Mouse (Mus musculus): ENCODE data around the gene Eef2k.
A peak's percentile ranks its signal among the peaks of the same experiment; 100 is the strongest.

Eef2k gene

GRCm38 (mm10) chr7:120844689-120845088, 2.1 kb downstream of the Eef2k start:
- DNase-seq (ENCODE audit: low spot score in 2 of 2) = no peak

- no peak for DNase-seq (ENCODE audit: low spot score in 2 of 2)
These were observed 6.3 kb downstream of the Eef2k start for GRCm38 (mm10) chr7:120848831-120849512.

- no peak for DNase-seq (ENCODE audit: low spot score in 2 of 2)
These were observed 7.5 kb downstream of the Eef2k start for GRCm38 (mm10) chr7:120850165-120850564.

DNA sequence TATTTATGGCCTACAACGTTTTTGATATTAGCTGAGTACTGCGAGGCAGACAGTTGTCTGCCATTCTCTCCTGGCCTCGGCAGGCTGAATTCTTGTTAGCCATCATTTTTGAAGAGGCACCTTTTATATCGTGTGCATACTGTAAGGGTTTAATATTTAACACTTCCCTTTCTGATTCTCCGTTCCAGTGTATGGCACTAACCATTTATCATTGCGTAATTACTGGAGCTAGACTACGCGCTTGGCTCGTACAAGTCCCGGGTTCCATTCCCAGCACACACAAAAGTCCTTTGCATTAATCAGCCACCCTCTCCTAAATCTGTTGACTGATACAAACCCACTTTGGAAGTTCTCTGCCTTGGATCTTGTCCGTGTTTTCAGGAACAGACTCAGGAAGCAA, 17.2 kb downstream of the Eef2k start:
- DNase-seq (ENCODE audit: low spot score in 2 of 2) = no peak

DNA sequence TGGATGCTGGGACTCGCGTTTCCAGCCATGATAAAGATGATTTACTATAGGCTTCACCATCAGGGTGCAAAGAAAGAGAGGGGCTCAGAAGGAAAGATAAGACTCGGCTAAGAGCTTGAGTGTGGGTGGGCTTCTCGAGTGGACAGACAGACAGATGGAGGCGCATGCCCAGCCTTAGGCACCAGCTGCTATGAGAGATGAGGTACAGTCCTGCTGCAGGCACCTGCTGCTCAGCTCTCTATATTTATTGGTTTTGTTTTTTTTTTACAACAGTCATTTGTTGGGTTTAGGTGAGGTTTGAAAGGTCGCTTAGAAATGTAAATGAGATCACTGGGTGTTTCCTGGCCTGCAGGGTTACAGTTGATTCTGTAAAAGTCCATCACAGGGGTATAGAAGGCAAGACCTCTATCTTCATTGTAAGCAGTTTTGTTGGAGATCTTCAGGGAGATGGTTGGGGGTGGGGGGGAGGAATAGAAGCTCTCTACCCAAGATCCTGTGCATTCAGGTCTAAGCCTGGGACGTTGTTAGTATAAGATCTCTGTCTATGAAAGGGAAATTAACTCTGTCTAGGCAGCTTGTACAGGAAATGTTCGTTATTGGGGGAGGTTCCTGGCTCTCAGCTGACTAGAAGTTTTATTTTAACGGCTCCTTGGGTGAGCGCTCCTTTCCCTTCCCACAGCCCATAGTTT, 18.3 kb downstream of the Eef2k start:
- DNase-seq (ENCODE audit: low spot score in 2 of 2) = no peak

- DNase-seq (ENCODE audit: low spot score in 2 of 2) = no peak
These were observed 18.9 kb downstream of the Eef2k start for GRCm38 (mm10) chr7:120861488-120862047.

GRCm38 (mm10) chr7:120862196-120862595, 19.6 kb downstream of the Eef2k start:
- DNase-seq (ENCODE audit: low spot score in 2 of 2) = no peak

- no peak for DNase-seq (ENCODE audit: low spot score in 2 of 2)
These were observed 20.0 kb downstream of the Eef2k start for GRCm38 (mm10) chr7:120862626-120863025.

DNA sequence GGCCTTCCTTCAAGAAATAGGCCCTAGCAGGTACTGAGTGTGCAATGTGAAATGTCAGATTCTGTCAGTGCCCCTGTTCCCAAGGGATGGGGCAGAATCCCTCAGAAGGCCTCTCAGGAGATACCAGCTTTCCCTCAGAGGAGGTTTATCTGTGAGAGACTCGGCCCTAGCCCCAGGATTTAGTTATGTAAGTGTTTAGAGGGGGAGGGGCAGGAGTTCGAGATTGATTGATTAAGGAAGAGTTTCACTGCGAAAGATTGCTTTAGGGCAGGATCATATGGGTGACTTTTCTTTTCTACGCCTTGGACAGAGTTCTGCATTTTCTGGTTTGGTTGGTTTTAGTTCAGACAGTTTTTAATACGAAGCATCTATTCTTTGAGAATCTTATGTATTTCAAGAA, 20.8 kb downstream of the Eef2k start:
- no peak for DNase-seq (ENCODE audit: low spot score in 2 of 2)

- DNase-seq (ENCODE audit: low spot score in 2 of 2) = peak; percentile 44 to 58
These were observed 22.5 kb downstream of the Eef2k start for GRCm38 (mm10) chr7:120865100-120865499.

DNA sequence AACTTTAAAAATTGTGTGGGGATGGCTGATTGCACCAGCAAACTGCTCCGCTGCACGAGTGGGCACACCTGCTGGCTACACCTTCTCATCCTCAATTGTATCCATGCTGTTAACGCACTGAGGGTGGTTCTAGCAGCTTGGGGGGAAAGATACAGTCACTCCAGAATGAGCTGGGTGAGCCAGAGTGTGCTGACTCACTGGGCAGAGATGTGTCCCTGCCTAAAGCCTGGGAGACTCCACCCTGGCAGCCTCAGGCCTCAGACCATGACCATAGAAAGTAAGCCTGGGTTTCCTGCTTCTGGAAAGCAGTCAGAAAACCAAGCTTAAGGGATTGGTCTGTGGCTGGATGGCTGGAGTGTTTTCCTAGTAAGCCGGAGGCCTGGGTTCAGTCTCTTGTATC, 23.2 kb downstream of the Eef2k start:
- DNase-seq (ENCODE audit: low spot score in 2 of 2) = peak; percentile 52 to 66

DNA sequence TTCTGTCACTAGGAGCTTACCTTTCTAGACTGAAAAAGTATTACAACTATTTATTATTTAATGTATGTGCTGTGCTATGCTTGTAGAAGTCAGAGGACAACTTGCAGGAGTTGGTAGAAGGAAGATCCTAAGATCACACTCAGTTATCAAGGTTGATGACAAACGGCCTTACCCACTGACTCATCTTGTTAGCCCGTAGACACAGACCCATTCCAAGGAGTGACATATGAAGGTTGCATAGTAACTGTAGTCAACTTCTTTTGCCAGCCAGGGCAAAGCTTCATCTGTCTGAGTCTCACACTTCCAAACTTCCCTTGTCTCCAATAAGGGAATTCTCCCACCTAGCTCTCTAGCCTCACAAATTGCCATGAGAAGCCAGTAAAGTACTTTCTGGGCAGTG, 24.1 kb downstream of the Eef2k start:
- no peak for DNase-seq (ENCODE audit: low spot score in 2 of 2)

DNA sequence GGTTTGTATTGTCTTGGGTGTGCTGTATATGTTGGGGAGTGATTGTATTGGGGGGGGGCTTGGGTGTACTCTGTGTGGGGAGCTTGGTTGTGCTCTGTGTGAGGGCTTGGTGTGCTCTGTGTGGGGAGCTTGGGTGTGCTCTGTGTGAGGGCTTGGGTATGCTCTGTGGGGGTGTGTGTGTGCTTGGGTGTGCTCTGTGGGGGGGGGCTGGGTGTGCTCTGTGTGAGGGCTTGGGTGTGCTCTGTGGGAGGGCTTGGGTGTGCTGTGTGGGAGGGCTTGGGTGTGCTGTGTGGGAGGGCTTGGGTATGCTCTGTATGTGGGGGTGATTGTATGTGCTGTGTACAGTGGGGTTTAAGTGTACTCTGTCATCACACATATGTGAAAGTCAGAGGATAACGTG, 25.1 kb downstream of the Eef2k start:
- DNase-seq (ENCODE audit: low spot score in 2 of 2) = no peak

DNA sequence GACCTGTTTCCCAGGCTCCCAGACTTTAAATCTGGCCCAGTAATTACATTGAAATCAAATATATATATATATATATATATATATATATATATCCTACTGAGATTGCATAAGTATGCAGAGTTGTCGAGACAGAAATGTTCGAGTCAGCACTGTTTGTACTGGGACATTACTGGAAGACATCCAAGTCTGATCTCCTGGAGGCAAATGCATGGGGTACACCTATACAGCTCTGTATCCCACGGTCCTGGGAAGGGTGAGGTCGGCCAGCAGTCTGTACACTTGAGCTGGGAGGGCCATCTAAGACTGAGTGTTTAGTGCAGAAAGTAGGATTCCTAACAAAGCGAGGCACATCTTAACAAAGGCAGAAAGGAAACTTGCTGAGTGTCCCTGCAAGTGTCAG, 27.3 kb downstream of the Eef2k start:
- DNase-seq (ENCODE audit: low spot score in 2 of 2) = peak; percentile 22 to 25

DNA sequence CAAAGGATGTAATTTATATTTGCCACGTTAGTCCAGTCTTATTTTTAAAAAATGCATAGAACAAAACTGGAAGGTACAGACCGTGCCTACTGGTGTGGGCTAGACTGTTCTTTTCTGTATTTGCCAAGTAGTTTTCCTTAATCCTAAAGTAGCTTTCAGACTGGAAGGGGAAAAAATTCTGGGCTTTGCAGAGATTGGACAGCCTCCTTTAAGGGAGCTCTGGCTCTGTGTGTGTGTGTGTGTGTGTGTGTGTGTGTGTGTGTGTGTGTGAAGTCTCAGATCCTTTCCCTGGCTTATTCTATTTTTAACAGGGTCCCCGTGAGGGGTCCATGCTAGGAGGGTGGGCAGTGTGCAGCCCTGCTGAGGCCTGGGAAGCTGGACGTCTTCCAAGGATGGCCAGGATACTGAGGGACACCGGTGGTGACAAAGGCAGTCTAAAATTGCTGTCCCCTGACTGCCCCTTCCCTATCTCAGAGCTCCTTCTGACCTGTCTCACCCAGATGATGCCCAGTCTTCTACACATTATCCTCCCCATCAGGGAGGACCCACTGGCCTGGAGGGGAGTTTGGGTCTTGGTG, 27.9 kb downstream of the Eef2k start:
- no peak for DNase-seq (ENCODE audit: low spot score in 2 of 2)

DNA sequence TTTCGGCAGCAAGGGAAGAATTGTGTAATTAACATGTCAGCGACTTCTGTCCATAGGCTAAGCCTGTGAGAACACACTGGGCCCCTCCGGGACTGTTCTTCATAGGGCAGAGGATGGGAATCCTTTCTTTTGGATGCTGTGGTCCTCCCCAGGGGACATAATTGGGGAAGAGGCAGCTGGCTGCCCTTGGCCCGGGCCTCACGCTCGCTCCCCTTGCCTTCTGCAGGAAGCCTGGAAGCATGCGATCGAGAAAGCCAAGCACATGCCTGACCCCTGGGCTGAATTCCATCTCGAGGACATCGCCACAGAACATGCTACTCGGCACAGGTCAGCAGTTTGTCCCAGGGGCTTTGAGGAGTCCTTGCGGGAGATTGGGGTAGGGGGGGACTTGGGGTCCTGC, 30.5 kb downstream of the Eef2k start:
- peak in 1 of 2 experiments; percentile 39 for DNase-seq (ENCODE audit: low spot score in 2 of 2)

- no peak for DNase-seq (ENCODE audit: low spot score in 2 of 2)
These were observed 31.4 kb downstream of the Eef2k start for GRCm38 (mm10) chr7:120874021-120874420.

DNA sequence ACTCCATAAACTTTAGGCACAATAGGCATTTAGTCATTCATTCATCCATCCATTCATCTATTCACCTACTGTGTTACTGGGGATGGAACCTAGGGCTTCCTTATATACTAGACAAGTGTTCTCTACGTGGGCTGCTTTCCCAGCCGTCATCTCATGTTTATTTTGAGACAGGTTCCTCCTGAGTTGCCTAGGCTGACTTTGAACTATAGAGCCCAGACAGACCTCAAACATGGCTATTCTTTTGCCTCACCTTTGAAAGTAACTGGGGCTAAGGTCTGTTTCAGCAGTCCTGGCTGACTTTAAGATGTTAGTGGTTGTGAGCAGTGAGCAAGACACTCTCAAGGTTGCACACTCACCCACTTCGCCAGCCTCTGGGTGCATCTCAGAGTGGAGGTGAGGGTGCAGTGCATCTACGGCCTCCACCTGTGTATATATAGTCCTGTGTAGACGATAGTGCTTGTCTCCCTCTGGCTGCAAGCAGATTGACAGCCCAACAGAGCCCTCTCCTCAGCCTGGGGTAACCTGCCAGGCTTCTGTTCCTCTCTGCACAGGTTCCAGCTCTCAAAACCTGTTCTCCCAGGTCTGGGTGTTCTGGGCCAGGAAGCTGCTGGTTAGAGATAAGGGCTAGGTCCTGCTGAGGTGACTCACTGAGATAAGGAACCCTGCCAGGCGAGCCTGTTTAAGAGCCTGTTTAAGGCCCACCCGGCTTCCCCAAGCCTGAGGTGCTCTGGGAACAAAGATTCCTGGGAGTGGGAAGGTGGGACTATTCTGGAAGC, 32.3 kb downstream of the Eef2k start:
- peak; percentile 69 to 77 for DNase-seq (ENCODE audit: low spot score in 2 of 2)

GRCm38 (mm10) chr7:120875540-120876388, 33.1 kb downstream of the Eef2k start:
- peak; percentile 21 to 41 for DNase-seq (ENCODE audit: low spot score in 2 of 2)

GRCm38 (mm10) chr7:120878271-120878670, 35.6 kb downstream of the Eef2k start:
- DNase-seq (ENCODE audit: low spot score in 2 of 2) = no peak

GRCm38 (mm10) chr7:120879972-120880371, 37.3 kb downstream of the Eef2k start:
- no peak for DNase-seq (ENCODE audit: low spot score in 2 of 2)
